Mouse (Mus musculus): ENCODE results near the gene Arhgef17.

DNA sequence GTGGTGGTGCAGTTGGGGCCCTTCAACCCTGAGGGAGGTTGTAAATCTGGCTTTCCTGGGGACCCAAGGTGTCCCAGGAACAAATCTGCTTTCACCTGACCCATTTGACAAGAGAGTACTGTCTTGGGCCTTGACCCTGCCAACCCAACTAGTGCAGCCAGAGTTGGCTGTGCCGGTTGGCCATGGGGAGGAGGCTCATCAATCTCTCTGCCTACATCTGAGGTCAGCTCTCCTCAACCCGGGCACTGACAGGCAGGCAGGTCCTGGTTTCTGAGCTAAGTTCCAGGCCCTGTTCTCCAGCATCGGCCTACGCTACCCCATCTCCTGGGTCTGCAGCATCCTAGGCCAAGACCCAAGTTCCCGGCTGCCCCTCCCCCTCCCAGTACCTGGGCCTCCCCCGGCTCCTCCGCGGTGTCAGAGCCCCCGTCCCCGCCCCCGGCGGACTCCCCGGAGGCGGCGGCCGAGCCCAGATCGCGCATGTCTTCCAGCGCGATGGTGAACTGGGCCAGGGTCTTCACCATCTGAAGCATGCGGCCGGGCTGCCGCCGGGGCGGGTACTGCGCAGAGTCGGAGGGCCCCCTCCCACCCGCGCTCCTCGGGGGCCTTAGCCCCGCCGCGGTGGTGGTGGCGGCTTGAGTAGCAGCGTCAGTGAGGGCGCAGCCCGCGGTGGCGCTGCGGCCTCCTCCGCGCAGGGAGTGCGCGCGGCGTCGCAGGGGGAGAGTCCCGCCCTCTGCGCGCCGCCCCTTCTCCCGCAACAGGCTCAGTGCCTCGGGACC is 37.7 kb downstream of the Arhgef17 start:
- TF ChIP-seq POLR2A (IDR thresholded peaks at IDR 0.05; ENCODE audit: low read depth, low read length): no peak
- TF ChIP-seq CTCF (IDR thresholded peaks at IDR 0.05; ENCODE audit: borderline replicate concordance, insufficient read depth, low read length): no peak

All from embryonic fibroblast, embryonic 13.5 days (primary cell).